Mouse (Mus musculus): ENCODE measurements around the gene Noxred1. TPM values are rescaled to one million over a fixed set of nuclear protein-coding genes. Genes with fewer than 3 reads are reported as not detected.

Noxred1 gene
- total and polyA plus RNA-seq, 3 experiments = 0.39 to 0.61 (median 0.47) TPM

- H3K4me1 ChIP-seq (ENCODE audit: control insufficient read depth, insufficient read depth, low read length) = peaks cover 2% of the 10 kb centered on the region; the same call in 1 of the 2 replicates
- H3K27me3 ChIP-seq (ENCODE audit: control insufficient read depth, insufficient read depth, low read length) = no peaks in the 10 kb centered on the region
- H3K36me3 ChIP-seq (ENCODE audit: control insufficient read depth, insufficient read depth, low read length) = no peaks in the 10 kb centered on the region
- H3K27ac ChIP-seq = no peak overlapping the region
- H3K4me3 ChIP-seq = no peak overlapping the region
- no peak for DNase-seq
- no peak overlapping the region for H3K9ac ChIP-seq (ENCODE audit: low read depth, low read length)
- intact Hi-C loops (cut with DNase I) = no loop called here
- H3K79me2 ChIP-seq (replicated peaks; ENCODE audit: control insufficient read depth, insufficient read depth, low read length) = 0 out of 2 replicates have a peak, but pooled peaks cover 2% of the 10 kb centered on the region
- 71% methylated on average over 1 of the region's 1 CpGs for WGBS
- TF ChIP-seq CTCF (IDR thresholded peaks at IDR 0.05) = no peak
- no peak for TF ChIP-seq EP300 (IDR thresholded peaks at IDR 0.05; ENCODE audit: insufficient read depth, low read depth, low read length)
- no peak for TF ChIP-seq POLR2A (IDR thresholded peaks at IDR 0.05; ENCODE audit: insufficient read depth, low read depth, low read length)
Measured at GRCm38 (mm10) chr12:87195069-87195468, 43.5 kb downstream of the Noxred1 start.

GRCm38 (mm10) chr12:87193008-87193407 is 45.5 kb downstream of the Noxred1 start:
- no peak overlapping the region for H3K9ac ChIP-seq (ENCODE audit: low read depth, low read length)
- H3K4me1 ChIP-seq (ENCODE audit: control insufficient read depth, insufficient read depth, low read length) = no peaks in the 10 kb centered on the region
- no peaks in the 10 kb centered on the region for H3K36me3 ChIP-seq (ENCODE audit: control insufficient read depth, insufficient read depth, low read length)
- no peak for DNase-seq
- 0 out of 2 replicates have a peak, but pooled peaks cover 2% of the 10 kb centered on the region for H3K79me2 ChIP-seq (replicated peaks; ENCODE audit: control insufficient read depth, insufficient read depth, low read length)
- H3K27ac ChIP-seq = no peak overlapping the region
- no peak for TF ChIP-seq CTCF (IDR thresholded peaks at IDR 0.05)
- TF ChIP-seq POLR2A (IDR thresholded peaks at IDR 0.05; ENCODE audit: insufficient read depth, low read depth, low read length) = no peak
- TF ChIP-seq EP300 (IDR thresholded peaks at IDR 0.05; ENCODE audit: insufficient read depth, low read depth, low read length) = no peak
- H3K27me3 ChIP-seq (ENCODE audit: control insufficient read depth, insufficient read depth, low read length) = no peaks in the 10 kb centered on the region
- 84% methylated on average over 3 of the region's 3 CpGs for WGBS
- intact Hi-C loops (cut with DNase I) = no loop called here
- H3K4me3 ChIP-seq = no peak overlapping the region

GRCm38 (mm10) chr12:87177631-87178030 is 60.9 kb downstream of the Noxred1 start:
- intact Hi-C loops (cut with DNase I) = no loop called here

GRCm38 (mm10) chr12:87175194-87175946 is 63.2 kb downstream of the Noxred1 start:
- Histone ChIP-seq H3K36me3 (ENCODE audit: control insufficient read depth, insufficient read depth, low read length) (no peaks in the 10 kb centered on the region), H3K4me1 (ENCODE audit: control insufficient read depth, insufficient read depth, low read length) (no peaks in the 10 kb centered on the region), H3K27me3 (ENCODE audit: control insufficient read depth, insufficient read depth, low read length) (no peaks in the 10 kb centered on the region), H3K27ac (no peak overlapping the region), H3K4me3 (no peak overlapping the region), H3K79me2 (replicated peaks; ENCODE audit: control insufficient read depth, insufficient read depth, low read length) (no peaks in the 10 kb centered on the region), H3K9ac (ENCODE audit: low read depth, low read length) (no peak overlapping the region)
- intact Hi-C loops (cut with DNase I) = no loop called here
- DNase-seq = no peak
- WGBS = 68% methylated on average over 4 of the region's 4 CpGs
- no peak for TF ChIP-seq POLR2A (IDR thresholded peaks at IDR 0.05; ENCODE audit: insufficient read depth, low read depth, low read length)
- no peak for TF ChIP-seq CTCF (IDR thresholded peaks at IDR 0.05)

More at GRCm38 (mm10) chr12:87177631-87178030, 60.9 kb downstream of the Noxred1 start:
- no peaks in the 10 kb centered on the region for H3K27me3 ChIP-seq (ENCODE audit: control insufficient read depth, insufficient read depth, low read length)
- H3K4me1 ChIP-seq (ENCODE audit: control insufficient read depth, insufficient read depth, low read length) = no peaks in the 10 kb centered on the region
- no peak overlapping the region for H3K27ac ChIP-seq
- no peak for TF ChIP-seq CTCF (IDR thresholded peaks at IDR 0.05)
- TF ChIP-seq EP300 (IDR thresholded peaks at IDR 0.05; ENCODE audit: insufficient read depth, low read depth, low read length) = no peak
- no peak for TF ChIP-seq POLR2A (IDR thresholded peaks at IDR 0.05; ENCODE audit: insufficient read depth, low read depth, low read length)
- WGBS = 97% methylated on average over 4 of the region's 4 CpGs
- H3K79me2 ChIP-seq (replicated peaks; ENCODE audit: control insufficient read depth, insufficient read depth, low read length) = no peaks in the 10 kb centered on the region
- no peak overlapping the region for H3K4me3 ChIP-seq
- no peak for DNase-seq
- no peaks in the 10 kb centered on the region for H3K36me3 ChIP-seq (ENCODE audit: control insufficient read depth, insufficient read depth, low read length)
- H3K9ac ChIP-seq (ENCODE audit: low read depth, low read length) = no peak overlapping the region

Small RNA genes within 50 kb of the gene (microRNA-seq; reads per million reads assigned to microRNA genes)
- gene Gm47293 = 0 reads per million in 2 experiments

Other genes with a start within 250 kb of the Noxred1 start
- not detected for gene Zdhhc22, start 248.3 kb downstream of the Noxred1 start, total RNA-seq (2021)
- gene Zdhhc22, start 248.3 kb downstream of the Noxred1 start, polyA plus RNA-seq (2012; rRNA removed) = not detected in 2 replicates
- under 1 TPM; 0.08 to 0.09 TPM for gene Tmem63c, start 217.4 kb downstream of the Noxred1 start, total RNA-seq (2021)
- gene Tmem63c, start 217.4 kb downstream of the Noxred1 start, polyA plus RNA-seq (2012; rRNA removed) = 0.14 and 0.38 TPM in 2 replicates
- gene Ngb, start 136.2 kb downstream of the Noxred1 start, total RNA-seq (2021) = not detected
- gene Ngb, start 136.2 kb downstream of the Noxred1 start, polyA plus RNA-seq (2012; rRNA removed) = 0.14 and 0.26 TPM in 2 replicates
- gene Gstz1, start 91.6 kb downstream of the Noxred1 start, total RNA-seq (2021) = 10 to 100 TPM; 43.1 to 46.0 TPM
- gene Gstz1, start 91.6 kb downstream of the Noxred1 start, polyA plus RNA-seq (2012; rRNA removed) = 66.7 and 89.0 TPM in 2 replicates
- 1 to 10 TPM; 9.4 to 9.7 TPM for gene Pomt2, start 90.8 kb downstream of the Noxred1 start, total RNA-seq (2021)
- 9.8 and 18.9 TPM in 2 replicates for gene Pomt2, start 90.8 kb downstream of the Noxred1 start, polyA plus RNA-seq (2012; rRNA removed)
- gene Samd15, start 39.0 kb downstream of the Noxred1 start, total RNA-seq (2021) = not detected
- gene Samd15, start 39.0 kb downstream of the Noxred1 start, polyA plus RNA-seq (2012; rRNA removed) = 0.39 TPM in 1 of 2 replicates, not detected in the other
- 1 to 10 TPM; 5.3 to 6.4 TPM for gene Tmed8, start 38.3 kb downstream of the Noxred1 start, total RNA-seq (2021)
- 3.1 and 5.6 TPM in 2 replicates for gene Tmed8, start 38.3 kb downstream of the Noxred1 start, polyA plus RNA-seq (2012; rRNA removed)
- gene Vipas39, start 27.5 kb upstream of the Noxred1 start, total RNA-seq (2021) = 10 to 100 TPM; 23.2 to 25.5 TPM
- gene Vipas39, start 27.5 kb upstream of the Noxred1 start, polyA plus RNA-seq (2012; rRNA removed) = 23.3 and 39.7 TPM in 2 replicates
- gene Ahsa1, start 27.7 kb upstream of the Noxred1 start, total RNA-seq (2021) = 100 to 1,000 TPM; 138 to 153 TPM
- gene Ahsa1, start 27.7 kb upstream of the Noxred1 start, polyA plus RNA-seq (2012; rRNA removed) = 74.5 and 85.8 TPM in 2 replicates
- not detected for gene Ism2, start 61.0 kb upstream of the Noxred1 start, total RNA-seq (2021)
- 0.09 and 0.18 TPM in 2 replicates for gene Ism2, start 61.0 kb upstream of the Noxred1 start, polyA plus RNA-seq (2012; rRNA removed)
- 10 to 100 TPM; 21.1 to 23.1 TPM for gene Sptlc2, start 149.6 kb upstream of the Noxred1 start, total RNA-seq (2021)
- gene Sptlc2, start 149.6 kb upstream of the Noxred1 start, polyA plus RNA-seq (2012; rRNA removed) = 5.0 and 9.8 TPM in 2 replicates
- 100 to 1,000 TPM; 169 to 173 TPM for gene Slirp, start 205.2 kb upstream of the Noxred1 start, total RNA-seq (2021)
- 32.1 and 49.0 TPM in 2 replicates for gene Slirp, start 205.2 kb upstream of the Noxred1 start, polyA plus RNA-seq (2012; rRNA removed)
- gene Alkbh1, start 205.3 kb upstream of the Noxred1 start, total RNA-seq (2021) = 10 to 100 TPM in 1 of 2 experiments, 1 to 10 TPM in 1; 9.6 to 11.5 TPM
- 7.6 and 11.9 TPM in 2 replicates for gene Alkbh1, start 205.3 kb upstream of the Noxred1 start, polyA plus RNA-seq (2012; rRNA removed)
- 10 to 100 TPM; 42.3 to 46.1 TPM for gene Snw1, start 233.5 kb upstream of the Noxred1 start, total RNA-seq (2021)
- 8.5 and 15.6 TPM in 2 replicates for gene Snw1, start 233.5 kb upstream of the Noxred1 start, polyA plus RNA-seq (2012; rRNA removed)

Data from heart, adult 2 months (tissue).